Mouse (Mus musculus): ENCODE data around the gene Sycp3. TPM values are rescaled to one million over a fixed set of nuclear protein-coding genes. Genes with fewer than 3 reads are reported as not detected.
A peak's percentile ranks its signal among the peaks of the same experiment; 100 is the strongest.
"Not testable (repeated sequence)": the region's sequence is repeated elsewhere in the genome, so short reads cannot be mapped to it uniquely, and the experiment has no call there.

The Sycp3 gene
- not detected for total RNA-seq (2021)
- long read RNA-seq, experiment 1, result 0 reads
- long read RNA-seq, experiment 2, result 0 reads

DNA sequence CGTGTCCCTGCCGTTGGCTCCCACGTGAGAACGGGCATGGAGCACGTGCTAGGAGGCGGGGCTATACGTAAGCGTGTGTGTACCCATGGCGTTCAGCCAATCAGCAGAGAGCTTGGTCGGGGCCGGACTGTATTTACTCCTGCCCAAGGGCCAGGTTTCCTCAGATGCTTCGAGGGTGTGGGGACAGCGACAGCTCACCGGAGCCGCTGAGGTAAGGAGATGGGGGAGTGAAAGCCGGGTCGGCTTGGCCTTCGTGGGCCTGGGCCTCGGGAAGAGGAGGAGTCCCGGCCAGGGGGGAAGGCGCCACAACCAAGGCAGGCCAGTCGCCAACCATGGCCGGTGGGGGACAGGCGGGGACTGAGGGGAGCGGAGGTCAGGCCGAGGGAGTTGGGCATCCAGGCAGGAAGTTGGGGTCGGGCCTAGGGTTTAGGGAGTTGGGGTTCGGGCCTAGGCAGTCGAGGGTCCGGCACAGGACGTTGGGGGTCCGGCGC lies at the start of gene Sycp3:
Gene Sycp3, plus strand, starts transcription at position 68 of the 491 bp plus-strand sequence.
- no peak for DNase-seq

DNA sequence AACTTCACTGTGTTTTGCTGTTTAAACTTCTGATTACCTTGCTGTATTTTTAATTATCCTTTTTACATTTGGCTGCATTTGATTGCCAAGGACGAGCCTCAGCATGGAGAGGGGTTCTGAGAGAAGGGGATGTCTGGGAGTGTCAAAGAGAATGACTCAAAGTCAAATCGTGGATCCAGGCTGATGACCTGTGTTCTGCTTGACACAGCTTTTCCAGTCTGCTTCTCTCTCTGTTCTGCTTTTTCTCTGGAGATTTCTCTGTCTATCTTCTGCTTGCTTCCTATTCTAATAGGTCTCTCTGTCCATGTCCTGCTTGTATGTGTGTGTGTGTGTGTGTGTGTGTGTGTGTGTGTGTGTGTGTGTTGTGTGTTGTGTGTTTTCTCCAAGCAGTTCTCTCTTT lies 49.6 kb upstream of the Sycp3 start:
- DNase-seq, result no peak

DNA sequence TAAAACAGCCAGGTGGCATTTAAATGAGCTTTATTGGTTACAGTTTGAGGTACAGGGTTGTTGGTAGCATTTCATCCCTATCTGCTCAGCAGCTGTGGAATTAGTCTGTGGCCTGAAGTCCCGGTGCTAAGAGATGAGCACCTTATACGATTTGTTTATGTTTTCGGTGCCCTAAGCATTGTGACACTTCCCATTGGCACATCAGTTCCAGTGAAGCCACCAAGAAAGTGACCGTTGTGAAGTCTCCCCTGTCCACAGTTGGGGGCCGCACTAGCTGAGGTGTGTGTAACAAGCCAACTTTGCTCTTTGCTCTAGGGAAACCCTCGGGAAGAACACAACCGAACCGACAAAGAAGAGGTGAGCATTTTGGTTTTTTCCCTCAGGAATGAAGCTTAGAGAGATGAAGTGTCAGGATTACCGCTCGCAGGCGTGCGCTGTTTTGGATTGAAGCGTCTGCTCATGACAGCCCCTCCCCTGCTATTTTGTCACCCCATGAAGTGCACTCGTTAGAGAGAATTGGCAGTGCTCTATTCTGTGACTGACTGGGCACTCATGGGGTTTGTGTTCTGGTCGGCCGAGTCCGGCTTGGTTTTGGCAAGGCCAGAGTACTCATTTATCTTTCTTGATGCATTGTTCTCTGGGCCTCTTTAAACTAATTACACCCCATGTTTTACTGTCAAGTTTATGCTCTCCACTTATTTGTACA lies 46.9 kb upstream of the Sycp3 start:
- DNase-seq, result no peak

DNA sequence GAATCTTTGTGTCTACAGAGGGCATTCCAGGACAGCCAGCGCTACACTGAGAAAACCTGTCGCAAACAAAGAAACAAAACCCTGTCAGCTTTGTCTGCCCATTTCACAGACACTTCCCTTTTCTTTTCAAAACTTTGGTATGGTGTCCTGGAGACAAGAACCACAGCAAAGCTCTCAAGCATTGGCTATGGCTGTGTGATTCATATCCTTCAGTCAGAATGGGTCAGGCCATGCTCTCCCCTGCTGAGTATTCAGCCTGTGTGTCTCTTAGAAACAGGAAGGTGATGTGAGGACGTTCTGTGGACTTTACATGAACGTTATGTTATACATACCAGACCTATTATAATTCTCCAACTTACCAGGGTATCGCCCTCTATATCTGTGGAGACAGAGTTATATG lies 41.7 kb upstream of the Sycp3 start:
- DNase-seq, result no peak

DNA sequence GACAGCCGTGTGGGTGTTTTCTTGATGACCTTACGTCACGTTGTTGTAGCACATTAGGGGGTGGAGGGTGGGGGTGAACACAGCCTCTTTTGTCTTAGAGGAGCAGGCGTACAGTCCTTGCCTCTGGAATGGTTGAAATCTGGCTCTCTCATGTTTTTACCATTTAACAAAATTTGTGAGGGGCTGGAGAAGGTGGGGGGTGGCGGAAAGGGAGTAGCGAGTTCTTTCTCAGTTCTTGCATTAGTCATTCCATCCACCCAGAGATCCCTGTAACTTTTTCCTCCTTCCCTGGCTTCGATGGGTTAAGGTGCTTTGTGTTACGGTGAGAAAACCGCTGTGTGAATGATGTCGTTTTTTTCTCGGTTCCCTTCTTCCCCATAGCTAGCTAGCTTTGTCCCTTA lies 39.2 kb upstream of the Sycp3 start:
- DNase-seq, result no peak

DNA sequence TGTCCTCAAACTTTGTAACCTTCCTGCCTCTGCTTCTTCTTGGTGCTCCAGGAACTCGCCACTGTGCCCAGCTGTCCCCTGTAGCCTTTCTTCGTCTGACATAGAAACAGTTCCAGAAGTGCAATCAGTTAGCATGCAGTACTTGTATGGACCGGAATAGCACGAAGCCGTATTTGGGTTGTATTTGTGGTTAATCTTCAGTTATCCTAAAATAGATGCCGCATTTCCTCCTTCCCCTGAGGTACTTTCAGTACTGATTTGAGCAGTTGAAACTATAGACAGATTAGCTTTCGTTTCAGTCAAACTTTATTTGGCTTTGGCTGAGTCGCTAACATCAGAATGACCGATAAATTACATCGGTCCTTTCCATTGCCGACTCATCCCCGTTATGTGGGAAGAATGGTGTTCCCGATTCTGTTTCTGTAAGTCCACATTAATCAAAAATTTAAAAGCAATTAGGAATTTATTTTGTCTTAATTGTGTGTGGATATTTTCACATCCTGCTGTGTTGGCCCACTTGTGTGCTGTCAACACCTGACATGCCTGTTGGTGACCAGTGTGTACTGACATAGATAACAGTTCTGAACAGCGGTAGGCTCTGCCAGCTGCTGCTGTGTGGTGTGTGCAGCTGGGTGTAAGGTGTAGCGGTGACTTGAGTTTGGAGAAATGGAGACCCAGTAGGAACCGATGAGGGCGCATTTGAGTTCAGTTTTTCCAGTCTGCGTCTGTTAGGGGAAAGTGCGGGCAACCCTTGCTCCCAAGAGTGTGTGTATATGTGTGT lies 38.5 kb upstream of the Sycp3 start:
- DNase-seq, result no peak

DNA sequence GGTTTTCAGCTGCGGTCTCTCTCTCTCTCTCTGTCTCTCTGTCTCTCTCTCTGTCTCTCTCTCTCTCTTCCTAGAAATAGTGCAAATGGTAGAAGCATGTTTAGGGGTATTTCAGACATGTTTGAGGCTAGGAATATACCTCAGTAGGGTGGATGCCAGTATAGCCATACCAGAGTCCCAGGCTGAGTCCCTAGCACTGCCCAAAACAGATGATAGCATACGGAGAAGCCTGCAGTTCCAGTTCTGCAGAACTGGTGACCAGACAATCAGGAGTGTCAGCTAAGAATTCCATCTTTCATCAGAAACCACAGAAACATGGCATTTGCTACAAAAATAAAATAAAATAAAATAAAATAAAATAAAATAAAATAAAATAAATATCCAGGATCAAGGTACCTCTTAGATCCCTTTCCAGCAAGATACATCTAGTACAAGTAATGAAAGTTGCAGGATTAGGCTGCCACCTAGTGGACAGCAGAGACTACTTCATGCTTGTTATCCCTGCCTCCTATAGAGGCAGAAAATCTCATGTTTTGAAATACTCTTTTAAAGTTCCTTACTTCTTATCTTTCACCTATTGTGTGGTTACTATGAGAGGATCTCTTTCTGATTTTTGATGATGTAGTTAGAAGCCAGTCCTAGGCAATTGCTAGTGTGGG lies 33.1 kb upstream of the Sycp3 start:
- peak; percentile 36 for DNase-seq

DNA sequence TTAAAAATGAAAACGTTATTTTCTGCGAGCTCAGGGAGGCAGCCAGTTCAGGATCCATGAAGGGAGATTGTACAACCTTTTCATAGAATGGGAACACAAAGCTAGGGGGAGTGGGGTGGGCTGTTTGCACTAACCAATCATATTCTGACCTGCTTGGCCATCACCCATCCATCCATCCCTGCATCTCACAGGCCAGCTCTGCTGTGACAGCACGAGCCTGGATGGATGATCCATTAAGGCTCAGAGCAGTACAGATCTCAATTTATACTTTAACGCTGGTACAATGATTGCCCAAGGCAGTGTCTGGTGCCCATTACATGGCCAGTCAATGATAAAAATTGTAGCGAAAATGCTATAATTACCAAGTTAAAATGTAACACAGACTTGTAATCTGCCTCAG lies 32.5 kb upstream of the Sycp3 start:
- no peak for DNase-seq

DNA sequence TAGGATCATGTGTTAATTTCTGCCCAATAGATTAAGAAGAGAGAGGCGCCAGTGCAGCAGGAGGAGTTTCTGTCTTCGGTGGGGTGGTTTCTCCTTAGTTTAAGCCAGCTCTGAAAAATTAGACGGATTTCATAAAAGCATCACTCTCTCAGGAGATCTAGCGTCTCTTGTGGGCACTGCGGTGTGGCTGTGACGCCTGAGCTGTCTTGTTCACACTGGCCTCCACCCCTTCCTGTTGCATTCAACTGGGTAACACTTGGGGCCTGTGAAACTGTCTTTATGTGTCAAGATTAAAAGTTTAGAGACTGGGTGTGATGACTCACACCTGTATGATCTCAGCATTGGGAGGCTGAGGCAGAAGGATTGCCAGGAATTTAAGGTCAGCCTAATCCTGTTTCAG lies 31.4 kb upstream of the Sycp3 start:
- DNase-seq, result no peak

DNA sequence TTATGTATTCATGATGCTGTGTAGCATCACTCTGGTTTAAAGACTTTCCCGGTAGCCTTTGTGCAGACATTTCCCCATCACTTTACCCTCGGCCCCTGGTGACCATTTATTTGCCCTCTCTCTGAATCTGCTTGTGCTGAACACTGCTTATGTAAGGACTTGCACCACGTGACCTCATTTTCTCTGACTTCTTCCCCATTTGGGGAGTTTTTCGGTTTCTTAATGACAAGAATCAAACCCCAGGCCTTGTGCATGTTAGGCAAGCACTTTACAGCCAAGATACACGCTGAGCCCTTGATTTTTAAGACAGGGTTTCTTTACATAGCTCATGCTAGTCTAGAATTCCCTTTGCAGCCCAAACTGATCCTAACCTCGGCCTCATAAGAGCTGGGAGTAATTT lies 18.1 kb upstream of the Sycp3 start:
- no peak for DNase-seq

DNA sequence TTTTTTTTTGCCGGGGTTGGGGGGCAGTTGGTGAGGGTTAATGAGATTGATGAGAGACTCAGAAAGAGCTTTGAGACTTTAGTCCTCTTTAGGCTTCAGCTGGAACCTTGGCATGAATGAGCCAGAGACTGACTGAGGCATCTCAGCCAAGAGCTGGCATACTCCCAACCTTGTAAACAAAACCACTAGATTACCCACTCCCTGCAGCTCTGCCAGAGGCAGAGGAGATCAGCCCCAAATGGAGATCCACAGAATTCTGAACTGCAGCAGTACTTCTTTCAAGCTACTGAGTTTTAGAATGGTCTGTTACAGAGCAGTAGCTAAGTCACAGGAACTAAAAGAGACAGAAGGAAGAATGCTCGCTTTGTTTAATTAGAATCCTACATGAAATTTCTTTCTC lies 8.1 kb upstream of the Sycp3 start:
- peak; percentile 47 for DNase-seq

DNA sequence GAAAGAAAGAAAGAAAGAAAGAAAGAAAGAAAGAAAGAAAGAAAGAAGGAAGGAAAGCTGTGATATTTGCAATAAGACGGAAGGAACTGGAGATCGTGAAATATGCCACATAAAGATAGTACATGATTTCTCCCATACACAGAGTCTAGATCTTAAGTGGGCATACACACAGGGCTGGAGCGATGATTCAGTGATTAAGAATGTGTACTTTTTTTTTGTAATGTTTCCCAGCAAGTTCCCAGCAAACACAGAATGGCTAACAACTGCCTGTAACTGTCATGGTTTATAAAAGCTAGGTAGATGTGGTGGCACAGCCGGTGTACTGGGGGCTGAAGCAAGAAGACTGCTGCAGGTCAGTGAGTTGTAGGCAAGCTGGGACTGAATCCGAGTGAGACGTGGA lies 7.4 kb upstream of the Sycp3 start:
- DNase-seq, result no peak

DNA sequence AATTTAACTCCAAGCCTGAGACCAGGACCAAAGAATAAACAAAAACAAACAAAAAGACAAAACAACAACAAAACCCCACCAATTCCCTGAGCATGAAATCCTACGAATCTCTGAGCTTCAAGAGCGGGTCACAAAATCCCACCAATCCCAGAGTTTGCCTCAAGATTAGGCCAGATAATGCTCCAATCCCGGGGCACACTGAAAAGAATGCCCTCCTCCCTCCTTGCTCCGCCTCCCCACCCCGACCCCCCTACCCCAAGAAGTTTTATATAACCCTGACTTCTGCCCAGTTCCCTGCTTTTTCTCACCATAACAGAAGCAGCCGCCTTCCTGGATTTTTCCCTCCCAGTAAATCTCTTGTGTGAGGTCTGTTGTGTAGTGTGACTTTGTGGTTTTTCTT lies 1.6 kb upstream of the Sycp3 start:
- no peak for DNase-seq

DNA sequence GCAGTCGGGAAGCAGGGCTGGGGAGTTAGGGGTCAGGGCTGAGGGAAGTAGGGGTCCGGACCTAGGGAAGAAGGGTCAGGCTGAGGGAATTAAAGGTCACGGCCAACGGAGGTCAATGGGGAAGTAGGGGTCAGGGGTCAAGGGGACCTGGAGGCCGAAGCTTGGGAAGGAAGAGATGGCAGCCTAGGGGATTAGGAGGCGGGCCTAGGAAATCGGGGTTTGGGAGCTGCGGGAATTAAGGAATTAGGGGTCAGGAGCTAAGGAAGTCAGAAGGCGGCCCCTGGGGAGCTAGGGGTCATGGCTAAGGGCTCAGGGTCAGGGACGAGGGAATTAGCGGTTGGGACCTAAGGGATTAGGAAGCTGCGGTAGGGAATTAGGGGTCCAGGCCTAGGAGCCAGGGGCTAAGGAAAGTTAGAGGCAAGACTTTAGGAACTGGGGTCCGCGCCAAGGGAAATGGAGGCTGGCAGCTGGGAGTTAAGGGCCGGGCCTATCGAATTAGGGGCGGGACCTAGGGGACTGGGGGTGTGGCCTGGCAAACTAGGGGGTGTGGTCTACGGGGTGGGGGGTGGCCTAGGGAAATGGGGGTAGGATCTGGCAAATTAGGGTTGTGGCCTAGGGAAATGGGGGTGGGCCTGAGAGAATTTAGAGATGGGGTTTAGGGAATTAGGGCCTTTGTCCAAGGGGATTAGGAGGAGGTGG lies 902 bp downstream of the Sycp3 start:
- DNase-seq, result no peak

DNA sequence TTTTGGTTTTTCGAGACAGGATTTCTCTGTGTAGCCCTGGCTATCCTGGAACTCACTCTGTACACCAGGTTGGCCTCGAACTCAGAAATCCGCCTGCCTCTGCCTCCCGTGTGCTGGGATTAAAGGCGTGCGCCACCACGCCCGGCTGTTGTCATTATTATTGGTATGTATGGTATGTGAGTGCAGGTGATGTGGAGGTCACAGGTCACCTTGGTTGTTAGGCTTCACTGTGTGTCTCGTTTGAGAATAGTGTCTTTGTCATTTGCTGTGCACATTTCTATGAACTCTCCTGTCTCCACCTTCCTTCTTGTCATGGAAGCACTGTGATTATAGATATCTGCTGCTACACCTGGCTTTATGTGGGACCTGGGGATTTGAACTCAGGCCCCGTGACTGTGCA lies 23.5 kb downstream of the Sycp3 start:
- DNase-seq, result not testable (repeated sequence)

DNA sequence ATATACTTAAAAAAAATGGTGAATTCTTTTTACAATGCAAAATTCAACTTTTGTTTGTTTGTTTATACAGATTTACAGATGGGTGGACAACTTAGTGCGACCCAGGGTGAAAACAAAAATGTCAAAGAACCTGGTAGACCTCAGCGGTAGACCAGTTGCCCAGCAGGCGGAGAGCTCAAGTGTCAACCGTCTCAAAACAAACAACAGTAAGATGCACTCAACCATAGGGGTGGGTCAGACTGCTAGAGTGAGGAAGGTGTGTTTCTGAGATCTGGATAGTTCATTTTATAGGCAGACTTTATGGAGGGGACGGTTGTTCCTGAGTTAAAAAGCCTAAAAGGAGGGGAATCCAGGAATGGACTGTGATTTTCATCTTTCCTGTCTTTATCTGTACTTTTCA lies 29.3 kb downstream of the Sycp3 start:
- DNase-seq, result no peak

DNA sequence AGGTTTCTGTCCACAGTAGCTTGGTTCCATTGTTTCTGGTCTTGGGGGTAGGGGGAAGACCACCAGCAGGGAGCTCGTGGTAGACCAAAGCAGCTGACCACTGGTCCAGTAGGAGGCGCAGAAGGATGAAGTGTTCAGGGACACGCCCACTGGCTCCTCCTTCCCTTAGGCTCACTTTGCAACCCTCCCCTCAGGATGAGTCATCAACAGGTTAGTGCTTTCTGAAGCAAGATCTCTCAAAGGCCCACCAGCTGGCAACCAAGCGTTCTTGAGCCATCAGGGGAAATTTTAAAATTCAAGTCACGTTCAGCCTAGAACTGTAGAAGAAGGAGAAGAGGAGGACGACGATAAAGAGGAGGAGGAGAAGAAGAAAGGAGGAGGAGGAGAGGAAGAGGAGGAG lies 32.3 kb downstream of the Sycp3 start:
- DNase-seq, result no peak

DNA sequence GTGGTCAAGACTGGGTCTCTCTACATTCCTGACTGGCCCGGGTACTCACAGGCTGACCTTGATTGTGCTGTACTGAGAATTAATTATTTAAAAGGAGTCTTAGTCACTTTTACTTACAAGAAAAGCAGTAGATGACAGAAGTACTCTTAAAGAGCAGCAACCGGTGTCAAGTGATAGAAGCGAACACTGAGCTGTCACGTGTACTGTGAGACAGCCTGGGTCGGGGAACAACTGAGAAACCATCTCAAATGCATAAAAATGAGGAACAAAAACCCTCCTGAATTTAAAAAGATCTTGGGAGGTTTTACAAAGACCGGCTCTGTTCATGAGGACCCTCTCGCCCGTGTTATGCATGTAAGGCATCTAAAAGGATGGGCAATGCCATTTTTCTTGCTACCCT lies 33.3 kb downstream of the Sycp3 start:
- no peak for DNase-seq

DNA sequence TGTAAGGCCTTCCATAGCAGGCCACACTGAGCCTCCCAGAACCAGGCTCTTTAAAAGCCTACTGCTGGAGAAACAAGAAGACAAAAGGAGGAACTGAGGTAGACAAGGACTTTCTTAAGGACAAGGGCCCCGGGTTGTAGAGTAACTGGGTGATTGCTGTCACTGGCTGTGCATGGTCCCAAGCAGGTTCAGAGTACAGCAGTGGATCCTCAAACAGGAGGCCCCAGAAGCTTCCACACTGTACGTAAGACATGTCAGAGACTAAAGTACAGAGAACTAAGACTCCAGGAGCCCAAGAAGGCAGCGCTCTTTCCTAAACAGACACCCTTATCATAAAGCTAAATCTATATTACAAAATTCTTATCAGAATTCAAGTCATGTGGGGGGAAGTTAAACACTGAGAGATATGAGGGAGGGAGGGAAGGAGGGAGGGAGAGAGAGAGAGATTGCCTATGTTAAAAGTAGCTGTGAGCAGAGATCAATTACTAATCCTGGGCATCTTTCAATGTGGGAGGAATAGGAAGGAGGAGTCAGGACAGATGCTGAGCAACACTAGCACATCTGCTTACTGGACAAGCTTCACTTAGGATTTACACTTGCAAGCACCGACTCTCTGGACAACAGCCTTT lies 35.7 kb downstream of the Sycp3 start:
- no peak for DNase-seq

DNA sequence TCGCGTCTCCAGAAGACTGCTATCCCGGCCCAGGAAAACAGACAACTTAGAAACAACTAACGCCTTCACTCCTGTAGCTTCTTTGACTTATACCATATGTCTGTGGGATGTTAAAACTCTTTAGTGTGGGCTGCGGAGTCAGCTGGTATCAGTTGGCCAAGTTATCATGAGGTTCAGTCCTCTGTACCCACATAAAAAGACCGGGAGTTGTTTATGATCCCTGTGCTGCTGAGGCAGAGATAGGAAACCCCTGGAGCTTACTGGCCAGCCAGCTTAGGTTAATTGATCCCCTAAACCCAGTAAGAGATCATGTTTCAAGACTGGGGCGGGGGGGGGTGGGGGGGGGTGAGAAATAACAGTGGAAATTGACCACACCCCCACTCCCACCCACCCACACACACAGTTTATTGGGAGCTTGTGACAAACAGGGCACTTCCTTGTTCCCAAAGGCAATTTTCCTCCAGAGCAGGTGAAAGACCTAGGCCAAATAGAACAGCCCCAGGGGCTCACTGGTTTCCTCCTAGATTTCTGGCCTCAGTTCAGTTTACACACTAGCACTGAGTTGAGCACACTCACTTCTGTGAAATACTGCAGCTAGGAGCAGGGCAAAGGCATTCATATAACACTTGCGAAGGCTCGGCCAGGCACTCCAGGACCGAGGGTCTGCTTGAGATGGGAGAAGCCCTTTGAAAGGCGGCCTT lies 37.6 kb downstream of the Sycp3 start:
- DNase-seq, result no peak

DNA sequence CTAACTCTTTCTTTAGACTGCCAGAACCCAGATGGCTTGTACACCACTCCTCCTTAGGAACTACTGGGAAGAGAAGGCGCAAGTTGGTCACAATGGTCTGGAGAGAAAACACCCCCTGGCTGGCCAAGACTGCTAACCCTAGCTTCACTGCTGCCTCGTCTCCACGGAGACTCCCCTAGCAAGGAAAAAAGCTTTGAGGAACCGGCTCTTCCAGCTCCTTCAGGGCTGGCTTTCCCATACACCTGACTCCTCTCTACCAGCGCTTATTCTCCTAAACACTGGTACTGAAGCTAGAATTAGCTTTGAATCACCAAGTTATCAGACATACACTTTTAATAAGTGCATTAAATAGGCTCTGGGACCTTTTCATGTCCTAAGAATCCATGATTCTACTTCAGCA lies 40.6 kb downstream of the Sycp3 start:
- DNase-seq, result no peak

DNA sequence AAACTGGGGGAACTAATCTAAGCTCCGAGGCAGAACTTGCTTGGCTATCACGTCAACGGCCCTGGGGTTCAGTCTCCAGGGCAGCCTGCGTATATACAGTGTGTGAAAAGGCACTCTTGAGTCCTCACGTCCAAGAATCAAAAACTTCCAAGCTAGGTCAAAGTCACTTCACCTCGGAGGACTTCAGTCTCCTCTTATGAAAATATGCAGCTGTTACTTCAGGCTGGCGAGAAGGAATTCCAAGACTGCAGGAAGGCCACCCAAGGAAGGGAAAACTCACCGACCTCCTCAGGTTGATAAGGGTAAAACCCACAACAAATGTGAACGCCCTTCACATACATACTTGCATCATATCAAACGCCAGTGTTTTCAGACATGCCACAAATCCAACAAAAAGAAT lies 42.0 kb downstream of the Sycp3 start:
- DNase-seq, result no peak

Data from gastrocnemius, postnatal 10 days (tissue).